Mouse (Mus musculus) stomach, adult 2 months (tissue): ENCODE measurements around the gene Zfp977. TPM values are rescaled to one million over a fixed set of nuclear protein-coding genes. Genes with fewer than 3 reads are reported as not detected.

ENCODE experiments used
- polyA plus RNA-seq: library from polyadenylated mRNA; depleted of rRNA; stranded (reverse); fragments of >200 nt; gene quantifications from 2 replicates; pipeline ENCODE4 v1.2.3, GENCODE M21; 2012; rRNA removed

Zfp977 gene
- polyA plus RNA-seq: not detected in 2 replicates

DNA sequence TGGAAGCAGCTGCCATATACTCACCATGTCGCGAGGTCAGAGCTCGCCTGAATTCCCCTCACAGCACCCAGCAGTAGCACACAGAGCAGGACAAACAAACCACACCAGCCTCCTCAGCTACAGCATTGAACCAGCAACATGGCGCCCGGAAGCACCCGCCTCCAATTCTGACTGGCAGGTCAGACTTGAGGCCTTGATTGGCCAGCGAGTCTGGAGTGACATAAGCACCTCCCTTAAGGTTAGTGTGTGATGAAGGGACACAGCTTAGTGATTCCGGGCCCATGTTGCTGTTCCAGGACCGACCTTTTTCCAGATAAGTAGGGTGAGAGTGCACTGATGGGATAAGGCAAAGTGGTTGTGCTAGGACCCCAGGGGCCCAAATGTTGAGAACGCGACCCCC lies at the start of gene Zfp977:
Gene Zfp977 (minus strand): TSS at position 135 of the 400 bp plus-strand sequence.

DNA sequence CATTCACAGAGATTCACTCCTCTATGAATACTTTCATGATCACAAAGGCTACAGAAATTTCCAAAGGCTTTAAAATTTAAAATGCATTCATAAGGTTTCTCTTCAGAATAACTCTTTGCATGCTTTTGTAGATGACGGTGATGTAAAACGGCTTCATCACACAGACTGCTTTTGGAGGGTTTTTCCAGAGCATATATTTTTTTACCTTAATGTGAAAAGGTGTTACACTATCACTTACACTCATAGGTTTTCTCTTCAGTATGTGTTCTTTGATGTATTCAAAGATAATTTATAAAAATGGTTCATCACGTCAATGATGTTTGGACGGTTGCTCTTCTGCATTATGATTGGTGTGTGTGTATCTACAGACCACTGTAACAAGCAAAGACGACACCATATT lies 13.9 kb downstream of the Zfp977 start, which contains the start of gene Gm21028:
Gene Gm21028 (minus strand): TSS at position 101 of the 400 bp plus-strand sequence.

Other genes starting within 250 kb of the Zfp977 start
- gene 4933421I07Rik, start 144.4 kb downstream of the Zfp977 start, polyA plus RNA-seq: not detected in 2 replicates
- gene Zfp141, start 86.8 kb downstream of the Zfp977 start, polyA plus RNA-seq: 0.27 and 0.46 TPM in 2 replicates
- not detected in 2 replicates for gene Gm21028, start 14.0 kb downstream of the Zfp977 start, polyA plus RNA-seq
- 0.01 and 0.08 TPM in 2 replicates for gene Zfp976, start 50.0 kb upstream of the Zfp977 start, polyA plus RNA-seq
- 0.04 and 0.12 TPM in 2 replicates for gene Zfp975, start 100.2 kb upstream of the Zfp977 start, polyA plus RNA-seq
- not detected in 2 replicates for gene Gm17067, start 134.5 kb upstream of the Zfp977 start, polyA plus RNA-seq
- not detected in 2 replicates for gene Vmn2r62, start 201.0 kb upstream of the Zfp977 start, polyA plus RNA-seq